Comparison of ENCODE assay signal across 8 mouse cellular contexts in genomic region chr13:29983523-29984191, GRCm38 (mm10). TPM values are rescaled to one million over a fixed set of nuclear protein-coding genes. Genes with fewer than 3 reads are reported as not detected.
DNase-seq lines count a peak whose midpoint lies in the region; ATAC-seq and TF ChIP-seq lines count a peak whose summit lies in the region.

No protein-coding gene starts in this region.

- peak overlapping the region; percentile 99 for H3K9ac ChIP-seq in forebrain, embryonic 12.5 days
- H3K9ac ChIP-seq in hindbrain, postnatal 0 days (replicated peaks; ENCODE audit: low read length), result peak overlapping the region; percentile 94
- H3K9ac ChIP-seq in limb, embryonic 15.5 days, result peak overlapping the region; percentile 97
- H3K9ac ChIP-seq in neural tube, embryonic 11.5 days (ENCODE audit: low read length), result peak overlapping the region; percentile 100

- H3K9me3 ChIP-seq in forebrain, embryonic 12.5 days, result no peaks in the 10 kb centered on the region
- no peaks in the 10 kb centered on the region for H3K9me3 ChIP-seq in hindbrain, postnatal 0 days (ENCODE audit: low read length)
- no peaks in the 10 kb centered on the region for H3K9me3 ChIP-seq in limb, embryonic 15.5 days
- H3K9me3 ChIP-seq in neural tube, embryonic 11.5 days (ENCODE audit: control insufficient read depth, low read length), result no peaks in the 10 kb centered on the region

- DNase-seq in ovary, postnatal 10 days (ENCODE audit: low spot score), result peak; percentile 20
- no peak for DNase-seq in ovary, adult 18-20 months (ENCODE audit: low spot score)
- DNase-seq in adrenal gland, postnatal 10 days, result peak; percentile 51
- DNase-seq in hindbrain, postnatal 0 days (ENCODE audit: low spot score), result peak; percentile 37
- peak; percentile 49 for DNase-seq in neural tube, embryonic 11.5 days (ENCODE audit: low spot score)
- DNase-seq in natural killer cell, adult 2 months (ENCODE audit: low spot score in 2 of 2), result no peak

- WGBS in forebrain, embryonic 12.5 days, result under 1% methylated on average over 35 of the region's 35 CpGs
- under 1% methylated on average over 35 of the region's 35 CpGs for WGBS in hindbrain, postnatal 0 days
- 1% methylated on average over 34 of the region's 35 CpGs for WGBS in limb, embryonic 15.5 days
- under 1% methylated on average over 35 of the region's 35 CpGs for WGBS in neural tube, embryonic 11.5 days

- H3K4me1 ChIP-seq in forebrain, embryonic 12.5 days, result peaks cover 33% of the 10 kb centered on the region
- H3K4me1 ChIP-seq in hindbrain, postnatal 0 days (ENCODE audit: insufficient read depth, low read length), result no peaks in the 10 kb centered on the region
- H3K4me1 ChIP-seq in limb, embryonic 15.5 days, result peaks cover 7% of the 10 kb centered on the region
- H3K4me1 ChIP-seq in neural tube, embryonic 11.5 days (ENCODE audit: control insufficient read depth, insufficient read depth, low read length), result 0 out of 2 replicates have a peak, but pooled peaks cover 4% of the 10 kb centered on the region

- H3K4me2 ChIP-seq in forebrain, embryonic 12.5 days, result peak overlapping the region; percentile 79
- peak overlapping the region; percentile 100 for H3K4me2 ChIP-seq in hindbrain, postnatal 0 days (ENCODE audit: low read depth, low read length)
- H3K4me2 ChIP-seq in limb, embryonic 15.5 days, result peak overlapping the region; percentile 96
- peak overlapping the region; percentile 66 for H3K4me2 ChIP-seq in neural tube, embryonic 11.5 days (ENCODE audit: low read depth)

- H3K36me3 ChIP-seq in forebrain, embryonic 12.5 days (replicated peaks), result peaks cover 16% of the 10 kb centered on the region
- H3K36me3 ChIP-seq in hindbrain, postnatal 0 days (ENCODE audit: insufficient read depth, low read length), result no peaks in the 10 kb centered on the region
- no peaks in the 10 kb centered on the region for H3K36me3 ChIP-seq in limb, embryonic 15.5 days
- H3K36me3 ChIP-seq in neural tube, embryonic 11.5 days (ENCODE audit: control insufficient read depth, insufficient read depth, low read length), result no peaks in the 10 kb centered on the region; the same call in 1 of the 2 replicates

- H3K4me3 ChIP-seq in forebrain, embryonic 12.5 days (replicated peaks), result peak overlapping the region; percentile 95
- peak overlapping the region; percentile 94 for H3K4me3 ChIP-seq in hindbrain, postnatal 0 days (ENCODE audit: low read length)
- H3K4me3 ChIP-seq in limb, embryonic 15.5 days, result peak overlapping the region; percentile 87
- peak overlapping the region; percentile 97 for H3K4me3 ChIP-seq in neural tube, embryonic 11.5 days (ENCODE audit: low read depth, low read length)

- H3K27ac ChIP-seq in forebrain, embryonic 12.5 days, result peak overlapping the region; percentile 97
- H3K27ac ChIP-seq in hindbrain, postnatal 0 days, result peak overlapping the region; percentile 94
- H3K27ac ChIP-seq in limb, embryonic 15.5 days, result peak overlapping the region; percentile 98
- H3K27ac ChIP-seq in neural tube, embryonic 11.5 days (ENCODE audit: low read depth, low read length), result peak overlapping the region; percentile 96

- no peak for TF ChIP-seq CTCF in hindbrain, postnatal 0 days (IDR thresholded peaks at IDR 0.05; ENCODE audit: low read depth)

- no peaks in the 10 kb centered on the region for H3K27me3 ChIP-seq in forebrain, embryonic 12.5 days
- H3K27me3 ChIP-seq in hindbrain, postnatal 0 days (ENCODE audit: insufficient read depth, low read length), result no peaks in the 10 kb centered on the region
- H3K27me3 ChIP-seq in limb, embryonic 15.5 days, result no peaks in the 10 kb centered on the region
- H3K27me3 ChIP-seq in neural tube, embryonic 11.5 days (ENCODE audit: control insufficient read depth, insufficient read depth, low read length), result no peaks in the 10 kb centered on the region

- ATAC-seq in forebrain, embryonic 12.5 days (ENCODE audit: low FRiP score), result no peak
- no peak for ATAC-seq in hindbrain, postnatal 0 days
- no peak for ATAC-seq in limb, embryonic 15.5 days (ENCODE audit: insufficient number of reproducible peaks, low FRiP score, low TSS enrichment, low read depth)
- 0 out of 2 replicates have a peak, but pooled peaks have one; percentile 0 for ATAC-seq in neural tube, embryonic 11.5 days (ENCODE audit: insufficient read depth, low FRiP score, low TSS enrichment)

RNA-seq across cellular contexts. Expression of gene E2f3, which starts 2.2 kb away (rescaled TPM):
- 10 to 100 TPM; 12.4 to 14.4 TPM for total RNA-seq in adrenal gland, postnatal 10 days (2021)
- 20.9 and 23.1 TPM in 2 replicates for polyA plus RNA-seq in forebrain, embryonic 12.5 days (2016; fragmentation: Nextera tagmentation; extraction: Ambion mirVana)
- 9.5 and 12.4 TPM in 2 replicates for total RNA-seq in hindbrain, postnatal 0 days (2014; rRNA removed)
- 3.5 and 3.8 TPM in 2 replicates for polyA plus RNA-seq in hindbrain, postnatal 0 days (2015; fragmentation: Nextera tagmentation; extraction: Ambion mirVana)
- polyA plus RNA-seq in limb, embryonic 15.5 days (2015; fragmentation: Nextera tagmentation; extraction: Ambion mirVana), result 8.2 and 9.4 TPM in 2 replicates
- polyA plus RNA-seq in neural tube, embryonic 11.5 days (2014; fragmentation: Nextera tagmentation; extraction: Ambion mirVana), result 15.2 and 16.1 TPM in 2 replicates

Comparison
In these comparisons a context has a peak if more than half of its experiments do, and no peak if none do; other contexts are left out.
1. DNase-seq: peak in ovary, postnatal 10 days (single experiment), adrenal gland, postnatal 10 days (single experiment), hindbrain, postnatal 0 days (single experiment) and neural tube, embryonic 11.5 days (single experiment); none in ovary, adult 18-20 months (single experiment) and natural killer cell, adult 2 months (0 of 2).
2. Peak in every context shown above with its lines, with median percentiles within 50 percentile points of each other: H3K27ac ChIP-seq, H3K4me2 ChIP-seq, H3K4me3 ChIP-seq and H3K9ac ChIP-seq.